ENCODE assay signal across 8 mouse cellular contexts in genomic region chr1:164787771-164788170, GRCm38 (mm10). TPM values are rescaled to one million over a fixed set of nuclear protein-coding genes. Genes with fewer than 3 reads are reported as not detected.
DNase-seq lines count a peak whose midpoint lies in the region; ATAC-seq and TF ChIP-seq lines count a peak whose summit lies in the region.

No protein-coding gene starts in this region.

- 0 out of 2 replicates have a peak, but pooled peaks have one; percentile 6 for TF ChIP-seq CTCF in kidney, adult 2 months (conservative IDR thresholded peaks at IDR 0.05; ENCODE audit: insufficient read depth, insufficient read length, low read depth, low read length)
- no peak for TF ChIP-seq CTCF in thymus, adult 2 months (IDR thresholded peaks at IDR 0.05; ENCODE audit: borderline replicate concordance, control insufficient read depth, extremely low read depth, insufficient read depth, low read length, poor library complexity)

- H3K4me3 ChIP-seq in kidney, adult 2 months (ENCODE audit: insufficient read depth, low read depth, low read length): no peak overlapping the region
- H3K4me3 ChIP-seq in thymus, adult 2 months (ENCODE audit: control insufficient read depth, insufficient read depth, low read length): no peak overlapping the region

- H3K4me1 ChIP-seq in kidney, adult 2 months (ENCODE audit: control insufficient read depth, insufficient read depth, low read length): no peaks in the 10 kb centered on the region
- no peaks in the 10 kb centered on the region for H3K4me1 ChIP-seq in thymus, adult 2 months (replicated peaks; ENCODE audit: control insufficient read depth, insufficient read depth, low read length)

- H3K27me3 ChIP-seq in kidney, adult 2 months (replicated peaks; ENCODE audit: control insufficient read depth, insufficient read depth, low read length): no peaks in the 10 kb centered on the region
- H3K27me3 ChIP-seq in thymus, adult 2 months (ENCODE audit: control insufficient read depth, insufficient read depth, low read length): no peaks in the 10 kb centered on the region

- H3K36me3 ChIP-seq in kidney, adult 2 months (ENCODE audit: control insufficient read depth, insufficient read depth, low read length): no peaks in the 10 kb centered on the region
- no peaks in the 10 kb centered on the region for H3K36me3 ChIP-seq in thymus, adult 2 months (ENCODE audit: control insufficient read depth, insufficient read depth, low read length)

- 45% methylated on average over 7 of the region's 7 CpGs for WGBS in kidney, adult 2 months
- WGBS in thymus, adult 2 months: 84% methylated on average over 7 of the region's 7 CpGs

- DNase-seq in kidney, adult 2 months: peak; percentile 42
- no peak for DNase-seq in kidney, postnatal 10 days
- DNase-seq in frontal cortex, adult 2 months (ENCODE audit: extremely low spot score in 1 of 2, low spot score in 1 of 2): peak; percentile 84 to 86
- peak; percentile 49 to 51 for DNase-seq in layer of hippocampus, postnatal 25 days (ENCODE audit: extremely low spot score in 1 of 2, low spot score in 1 of 2)
- DNase-seq in right cerebral cortex, postnatal 25 days: peak; percentile 79
- DNase-seq in thymus, adult 2 months: no peak

- TF ChIP-seq POLR2A in kidney, adult 2 months (IDR thresholded peaks at IDR 0.05; ENCODE audit: low read depth, low read length): no peak
- no peak for TF ChIP-seq POLR2A in thymus, adult 2 months (IDR thresholded peaks at IDR 0.05; ENCODE audit: control insufficient read depth, extremely low read depth, insufficient read depth, low read length, poor library complexity)

- ATAC-seq in inflammation-experienced regulatory T-cells, adult 6 months: no peak
- ATAC-seq in megakaryocyte-erythroid progenitor cell, adult 5-6 weeks (replicated peaks; ENCODE audit: low FRiP score, low TSS enrichment, poor library complexity, severe bottlenecking): no peak

- H3K27ac ChIP-seq in kidney, adult 2 months (ENCODE audit: insufficient read depth, low read depth, low read length): no peak overlapping the region
- no peak overlapping the region for H3K27ac ChIP-seq in thymus, adult 2 months (ENCODE audit: control insufficient read depth, insufficient read depth, low read length)

RNA-seq across cellular contexts. Expression of gene Dpt, which starts 8.7 kb away (rescaled TPM):
- polyA plus RNA-seq in kidney, adult 2 months (2012; rRNA removed): 9.5 and 9.8 TPM in 2 replicates
- polyA plus RNA-seq in frontal cortex, adult 2 months (2012; rRNA removed): 0.30 and 0.36 TPM in 2 replicates
- under 1 TPM in 1 of 2 experiments, not detected in 1; 0.20 TPM for total RNA-seq in layer of hippocampus, postnatal 25 days (2021)
- under 1 TPM in 2 of 3 experiments, not detected in 1; 0.19 to 0.45 TPM for polyA plus RNA-seq in inflammation-experienced regulatory T-cells, adult 6 months (2017; shearing (Covaris generic))
- total RNA-seq in megakaryocyte-erythroid progenitor cell, adult 5-6 weeks (2014; fragmentation: Nextera tagmentation): not detected in 2 replicates
- not detected in 2 replicates for total RNA-seq in megakaryocyte-erythroid progenitor cell, adult 5-6 weeks (2017)
- polyA plus RNA-seq in thymus, adult 2 months (2012; rRNA removed): 10.2 and 14.6 TPM in 2 replicates

Comparison
In these comparisons a context has a peak if more than half of its experiments do, and no peak if none do; other contexts are left out.
1. DNase-seq: peak in kidney, adult 2 months (single experiment), frontal cortex, adult 2 months (2 of 2), layer of hippocampus, postnatal 25 days (2 of 2) and right cerebral cortex, postnatal 25 days (single experiment); none in kidney, postnatal 10 days (single experiment) and thymus, adult 2 months (single experiment).